Mouse (Mus musculus): ENCODE results near the gene Gm28635.

Gene Gm28635

GRCm38 (mm10) chr2:84677968-84678880 is at the start of gene Gm28635, which contains the start of gene Med19:
TSS of gene Gm28635 (minus strand) at chr2:84678041.
TSS of gene Med19 (plus strand) at chr2:84678402.
- peak; percentile 92 for DNase-seq (ENCODE audit: extremely low spot score, low spot score)

GRCm38 (mm10) chr2:84727172-84727858 is 49.5 kb upstream of the Gm28635 start, which contains the start of gene Clp1:
TSS of gene Clp1 (minus strand) at chr2:84727350.
- peak; percentile 95 for DNase-seq (ENCODE audit: extremely low spot score, low spot score)

DNA sequence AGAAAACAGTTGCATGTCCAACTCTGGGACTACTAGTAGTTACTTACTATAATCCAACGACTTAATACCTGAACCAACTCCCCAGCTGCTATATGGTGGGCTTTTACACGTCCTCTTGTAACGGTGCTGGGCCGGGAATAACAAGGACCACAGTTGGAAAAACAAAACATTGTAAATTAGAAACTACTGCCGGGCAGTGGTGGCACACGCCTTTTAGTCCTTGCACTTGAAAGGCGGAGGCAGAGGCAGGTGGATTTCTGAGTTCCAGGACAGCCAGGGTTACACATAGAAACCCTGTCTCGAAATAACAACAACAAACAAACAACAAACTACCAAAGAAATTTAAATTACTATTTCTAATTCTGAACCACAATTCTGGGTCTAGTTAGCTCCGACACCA is 48.9 kb upstream of the Gm28635 start:
- no peak for DNase-seq (ENCODE audit: extremely low spot score, low spot score)

DNA sequence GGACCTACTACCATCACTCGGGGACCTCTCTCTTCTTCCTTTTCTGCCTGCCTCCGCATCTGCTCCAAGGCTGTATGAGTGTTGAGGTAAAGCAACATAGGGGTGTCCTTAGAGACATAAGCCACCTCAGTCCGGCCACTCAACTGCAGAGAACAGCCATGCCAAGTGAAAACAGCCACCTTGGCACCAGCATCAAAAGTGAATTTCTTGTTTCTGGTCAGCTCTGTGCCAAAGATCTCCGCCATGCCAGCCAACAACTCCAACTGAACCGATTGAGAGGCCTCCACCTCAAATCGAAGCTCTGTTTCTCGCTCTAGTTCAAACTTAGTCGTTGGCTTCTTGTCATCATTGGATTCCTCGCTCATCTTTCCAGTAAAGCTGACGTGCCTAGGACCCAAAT is 47.9 kb upstream of the Gm28635 start:
- no peak for DNase-seq (ENCODE audit: extremely low spot score, low spot score)

GRCm38 (mm10) chr2:84723856-84724255 is 46.0 kb upstream of the Gm28635 start:
- no peak for DNase-seq (ENCODE audit: extremely low spot score, low spot score)

DNA sequence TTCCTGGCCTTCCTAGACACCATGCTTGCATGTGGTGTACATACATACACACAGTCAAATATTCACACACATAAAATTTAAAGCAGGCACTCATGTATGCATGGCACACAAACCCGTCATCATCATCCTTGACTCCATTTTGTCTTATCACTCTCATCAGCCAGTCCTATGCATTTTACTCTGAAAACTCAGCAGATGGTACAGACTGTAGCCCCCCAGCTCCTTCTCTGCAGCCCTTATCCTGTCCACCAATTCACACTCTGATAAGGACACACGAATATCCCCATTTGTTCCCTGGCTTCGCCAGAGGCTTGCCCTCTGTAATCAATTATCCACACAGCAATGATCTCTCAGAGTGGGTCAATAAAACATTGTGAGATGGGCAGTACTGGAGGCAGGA is 43.3 kb upstream of the Gm28635 start:
- no peak for DNase-seq (ENCODE audit: extremely low spot score, low spot score)

DNA sequence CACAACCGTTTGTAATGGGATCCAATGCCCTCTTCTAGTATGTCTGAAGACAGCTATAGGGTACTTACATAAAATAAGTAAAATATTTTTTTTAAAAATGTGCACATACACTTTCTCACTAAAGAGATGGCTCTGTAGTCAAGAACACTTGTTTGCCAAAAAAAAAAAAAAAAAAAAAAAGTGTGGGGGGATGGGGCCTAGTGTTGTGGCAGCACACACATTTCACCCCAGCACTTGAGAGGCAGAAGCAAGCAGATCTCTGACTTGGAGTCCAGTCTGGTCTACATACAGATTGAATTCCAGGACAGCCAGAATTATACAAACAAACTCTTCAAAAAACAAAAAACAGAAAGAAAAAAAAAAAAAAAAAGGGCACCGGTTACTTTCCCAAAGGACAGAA is 42.9 kb upstream of the Gm28635 start:
- no peak for DNase-seq (ENCODE audit: extremely low spot score, low spot score)

GRCm38 (mm10) chr2:84717357-84717756 is 39.5 kb upstream of the Gm28635 start:
- DNase-seq (ENCODE audit: extremely low spot score, low spot score): no peak

DNA sequence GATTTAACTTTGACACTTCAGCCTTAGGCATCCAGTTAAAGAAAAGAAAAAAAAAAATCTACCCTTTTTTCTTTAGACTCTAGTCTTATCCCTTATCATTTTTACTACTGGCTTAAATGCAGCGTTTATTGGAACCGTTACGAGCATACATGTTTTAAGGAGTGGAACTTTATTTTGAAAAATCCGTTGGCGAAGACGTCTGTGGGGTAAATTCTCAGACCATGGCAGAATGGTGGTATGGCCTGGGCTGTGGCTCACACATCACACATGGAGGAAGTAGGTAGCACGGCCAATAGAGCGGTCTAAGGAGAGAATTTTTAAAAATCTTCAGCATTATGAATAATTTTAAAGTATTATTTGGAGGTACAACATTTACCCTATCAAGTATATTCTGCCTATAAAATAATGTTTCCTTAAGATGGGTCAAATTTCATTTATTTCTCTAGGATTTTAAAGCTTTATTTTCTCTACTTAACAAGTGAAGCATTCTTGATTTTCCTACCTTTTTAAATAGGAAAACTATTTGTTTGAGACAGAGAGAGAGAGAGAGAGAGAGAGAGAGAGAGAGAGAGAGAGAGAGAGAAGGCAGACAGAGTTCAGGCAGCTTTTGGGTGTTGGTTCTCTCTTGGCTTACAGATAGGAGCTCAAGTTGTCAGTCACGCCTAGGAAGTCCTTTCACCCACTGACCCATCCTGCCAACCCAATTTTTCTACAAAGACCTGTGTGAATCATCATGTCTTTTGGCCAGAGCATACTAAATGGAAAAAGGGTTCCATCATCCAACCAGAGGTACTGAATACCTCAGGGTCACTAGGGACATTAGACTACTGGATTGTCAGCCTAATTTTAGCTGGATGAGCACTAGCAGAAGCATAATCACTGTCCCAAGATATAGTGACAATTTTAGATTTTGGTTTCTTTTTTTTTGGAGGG is 38.8 kb upstream of the Gm28635 start:
- no peak for DNase-seq (ENCODE audit: extremely low spot score, low spot score)

GRCm38 (mm10) chr2:84715562-84716361 is 37.9 kb upstream of the Gm28635 start:
- peak; percentile 73 for DNase-seq (ENCODE audit: extremely low spot score, low spot score)

DNA sequence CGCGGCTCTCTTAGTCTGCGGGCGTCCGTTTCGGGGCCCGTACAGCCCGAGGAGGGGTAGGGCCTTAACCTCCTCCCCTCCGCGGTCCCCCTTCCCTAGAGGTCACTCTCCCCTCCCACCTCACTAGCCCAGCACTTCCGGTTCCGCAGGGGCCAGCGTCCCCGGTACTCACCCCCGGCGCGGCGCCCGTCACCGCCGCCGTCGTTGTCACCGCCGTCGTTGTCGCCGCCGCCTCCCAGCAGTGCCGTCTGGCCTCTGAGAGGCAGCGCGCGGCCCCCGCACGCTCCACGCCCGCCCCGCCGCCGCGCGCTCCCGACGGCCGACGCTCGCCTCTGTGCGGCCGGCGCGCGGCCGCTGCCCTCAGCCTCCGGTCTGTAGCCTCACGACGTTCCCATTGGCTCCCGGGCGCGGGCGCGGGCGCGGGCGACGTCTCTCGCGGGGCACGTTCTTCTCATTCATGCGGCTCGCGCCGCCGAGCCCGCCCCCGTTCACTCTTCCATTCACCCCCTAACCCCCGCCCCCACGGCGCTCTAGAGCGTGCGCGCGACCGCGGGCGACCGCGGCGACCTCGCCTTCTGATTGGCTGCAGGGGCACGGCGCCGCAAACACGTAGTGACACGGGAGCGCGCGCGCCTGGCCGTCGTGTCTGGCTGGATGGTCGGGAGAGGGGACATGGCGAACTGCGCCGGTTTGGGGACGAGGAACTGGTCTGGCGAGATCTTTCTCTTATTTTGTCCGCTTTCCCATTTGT is 37.1 kb upstream of the Gm28635 start, which contains the start of gene Zdhhc5:
Gene Zdhhc5, minus strand, starts transcription at position 370 of the 751 bp plus-strand sequence.
- DNase-seq (ENCODE audit: extremely low spot score, low spot score): peak; percentile 100

GRCm38 (mm10) chr2:84714422-84714810 is 36.6 kb upstream of the Gm28635 start:
- DNase-seq (ENCODE audit: extremely low spot score, low spot score): no peak

GRCm38 (mm10) chr2:84711898-84712297 is 34.1 kb upstream of the Gm28635 start:
- DNase-seq (ENCODE audit: extremely low spot score, low spot score): no peak

GRCm38 (mm10) chr2:84707523-84707922 is 29.7 kb upstream of the Gm28635 start:
- no peak for DNase-seq (ENCODE audit: extremely low spot score, low spot score)

- no peak for DNase-seq (ENCODE audit: extremely low spot score, low spot score)
Measured at GRCm38 (mm10) chr2:84705295-84705694, 27.5 kb upstream of the Gm28635 start.

DNA sequence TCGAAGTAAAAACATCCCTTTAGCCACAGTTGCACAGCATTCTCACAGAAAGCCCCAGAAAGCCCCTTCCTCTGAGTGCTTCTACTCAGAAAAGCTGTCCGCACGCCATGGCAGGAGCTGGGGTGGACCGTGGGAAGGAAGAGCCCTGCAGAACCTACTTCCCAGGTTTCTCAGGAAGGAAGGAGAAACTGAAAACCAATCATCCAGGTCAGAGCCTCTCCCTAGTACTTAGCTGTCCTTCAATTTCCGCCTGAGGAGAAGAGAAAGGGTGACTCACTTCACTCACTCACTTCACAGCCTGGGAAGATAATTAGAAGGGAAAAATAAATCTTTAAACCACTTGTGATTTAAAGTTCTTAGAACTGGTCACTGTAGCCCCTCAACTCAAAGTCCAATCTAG is 26.5 kb upstream of the Gm28635 start:
- DNase-seq (ENCODE audit: extremely low spot score, low spot score): no peak

DNA sequence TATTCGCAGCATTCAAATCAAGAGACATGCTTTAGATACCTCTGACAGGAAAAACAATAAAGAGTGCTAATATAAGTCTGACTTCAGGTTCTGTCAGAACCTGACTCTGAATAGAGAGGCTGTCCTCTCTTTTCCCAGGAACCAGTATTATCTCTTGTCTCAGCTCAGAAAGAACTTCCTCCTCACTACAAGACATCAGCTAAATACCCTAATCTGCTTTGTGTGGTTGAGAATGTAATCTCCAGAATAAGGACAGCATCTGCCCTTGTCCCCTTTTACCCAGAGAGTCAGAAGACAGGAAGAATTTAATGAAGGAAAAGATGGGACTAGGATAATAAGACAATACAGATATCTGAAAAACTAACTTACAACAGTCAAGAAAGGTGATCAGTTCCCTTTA is 25.7 kb upstream of the Gm28635 start:
- no peak for DNase-seq (ENCODE audit: extremely low spot score, low spot score)

GRCm38 (mm10) chr2:84695007-84695695 is 17.3 kb upstream of the Gm28635 start:
- DNase-seq (ENCODE audit: extremely low spot score, low spot score): no peak

DNA sequence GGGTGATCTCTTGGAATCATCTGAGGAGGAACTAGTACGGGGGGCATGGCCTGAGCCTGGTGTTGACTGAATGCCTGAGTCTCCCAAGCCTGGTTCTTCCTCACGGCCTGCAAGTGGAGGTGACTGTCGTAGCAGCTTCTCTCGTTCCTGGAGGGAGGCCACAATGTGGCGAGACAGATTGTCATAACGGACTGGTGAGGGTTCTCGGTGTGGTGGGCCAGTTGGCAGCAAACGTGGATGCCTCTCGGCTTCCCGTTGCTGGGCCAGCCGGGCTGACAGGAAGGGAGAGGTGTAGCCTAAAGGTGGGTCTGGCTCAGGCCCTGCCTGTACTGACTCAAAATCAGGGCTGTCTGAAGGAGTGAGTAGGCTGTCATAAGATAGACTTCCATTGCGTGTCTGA is 12.2 kb upstream of the Gm28635 start:
- DNase-seq (ENCODE audit: extremely low spot score, low spot score): no peak
